Mouse (Mus musculus): ENCODE measurements around the gene Olfr473.
"Not testable (repeated sequence)": the region's sequence is repeated elsewhere in the genome, so short reads cannot be mapped to it uniquely, and the experiment has no call there.

The Olfr473 gene

DNA sequence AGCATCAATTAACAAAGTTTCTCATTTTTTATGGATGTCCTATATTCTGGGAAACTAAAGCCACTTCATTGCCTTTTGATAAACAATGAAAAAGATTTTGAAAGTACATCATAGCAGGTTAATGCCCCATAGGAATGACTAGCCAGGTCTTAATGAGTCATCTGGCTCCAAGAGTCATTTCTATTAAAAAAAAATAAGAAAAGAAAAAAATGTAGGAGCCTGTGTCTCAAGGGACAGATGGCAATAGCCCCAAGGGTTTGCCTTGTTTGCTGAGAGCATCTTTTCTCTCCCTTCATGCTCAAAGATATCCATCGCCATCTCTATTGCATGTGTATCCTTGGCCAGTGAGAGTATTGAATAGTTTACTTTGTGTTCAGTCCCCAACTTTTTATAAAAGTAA, at the start of gene Olfr473:
Gene Olfr473 (plus strand): TSS at position 301 of the 400 bp plus-strand sequence.
- no peak for DNase-seq

DNA sequence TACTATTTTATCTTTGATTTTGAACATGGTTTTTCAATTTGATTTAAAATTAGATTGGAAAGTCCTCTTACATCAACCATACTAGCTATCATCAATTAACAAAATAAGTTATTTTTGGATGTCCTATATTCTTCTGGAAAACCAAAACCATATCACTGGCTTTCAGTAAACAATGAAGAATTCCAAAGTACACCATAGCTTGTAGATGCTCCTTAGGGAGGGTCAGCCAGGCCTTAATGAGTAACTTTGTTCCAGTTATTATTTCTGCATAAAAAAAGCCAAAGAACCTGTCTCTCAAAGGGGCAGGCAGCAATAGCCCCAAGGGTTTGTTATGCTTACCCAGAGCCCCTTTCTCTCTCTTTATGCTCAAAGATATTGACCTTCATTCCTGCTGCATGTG, 32.6 kb upstream of the Olfr473 start, which contains the start of gene Olfr472:
Gene Olfr472 (plus strand): TSS at position 301 of the 400 bp plus-strand sequence.
- DNase-seq = no peak

DNA sequence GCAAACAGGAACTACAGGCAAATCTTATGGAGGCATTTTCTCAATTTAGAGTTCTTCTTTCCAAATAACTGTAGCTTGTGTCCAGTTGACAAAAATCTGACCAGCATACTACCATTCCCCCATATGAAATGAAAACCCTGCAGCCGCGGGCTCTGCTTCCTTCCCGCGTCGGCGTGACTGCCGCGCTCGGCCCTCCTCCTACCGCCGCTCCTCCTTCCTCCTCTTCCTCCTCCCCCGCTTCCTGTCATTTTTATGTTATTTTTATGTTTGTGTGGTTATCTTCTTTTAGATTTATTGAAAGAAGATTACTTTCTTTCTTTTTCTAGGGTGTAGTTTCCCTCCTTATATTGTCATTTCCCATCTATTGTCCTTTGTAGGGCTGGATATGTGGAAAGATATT, 22.3 kb downstream of the Olfr473 start:
- not testable (repeated sequence) for DNase-seq

DNA sequence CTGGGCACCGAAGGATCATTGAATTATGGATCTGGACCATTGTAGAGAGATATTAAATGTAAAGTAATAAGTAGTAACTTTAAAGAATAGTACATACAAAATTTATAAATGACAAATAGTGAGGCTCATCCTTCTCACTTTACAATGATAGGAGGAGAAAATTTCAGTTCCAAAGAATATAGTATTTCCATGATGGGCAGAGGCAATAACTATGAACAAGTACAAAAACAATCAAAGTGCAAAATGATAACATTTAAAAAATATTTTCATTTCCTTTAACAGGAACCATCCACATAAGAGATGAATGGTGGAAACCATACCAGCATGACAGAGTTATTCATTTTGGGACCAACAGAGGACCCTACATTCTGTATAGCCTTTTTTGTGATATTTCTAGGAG, 24.1 kb downstream of the Olfr473 start, which contains the start of gene Olfr474:
Gene Olfr474 (plus strand): TSS at position 301 of the 400 bp plus-strand sequence.
- no peak for DNase-seq

DNA sequence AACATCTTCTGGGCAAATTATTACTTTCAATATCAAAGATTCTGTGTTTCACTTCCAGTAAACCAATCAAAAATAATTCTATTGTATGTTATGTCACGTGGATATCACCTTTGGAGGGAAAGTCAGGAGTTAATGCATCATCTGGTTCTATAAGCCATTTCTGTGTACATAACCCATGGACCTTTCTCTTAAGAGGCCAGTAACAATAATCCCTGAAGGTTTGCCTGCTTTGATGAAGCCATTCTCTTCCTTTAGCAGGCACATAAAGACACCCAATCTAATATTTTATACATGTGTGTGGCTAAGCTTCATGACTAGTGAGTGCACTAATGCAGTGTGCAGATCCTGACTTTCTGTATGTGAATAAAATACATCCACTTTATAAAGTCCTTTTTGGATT, 34.3 kb downstream of the Olfr473 start, which contains the start of gene Olfr476:
Gene Olfr476 (plus strand): TSS at position 301 of the 400 bp plus-strand sequence.
- no peak for DNase-seq
